Mouse (Mus musculus) ES-Bruce4 (cell line): ENCODE results near the gene Hmgn2.

Experiments used
- CTCF ChIP-seq: IDR thresholded peaks from one replicate; pipeline ENCODE4 v1.8.1; 2011; ENCODE audit warnings: low read depth, low read length
- POLR2A ChIP-seq: IDR thresholded peaks from one replicate; pipeline ENCODE4 v1.8.1; 2011; ENCODE audit warnings: low read length; ENCODE audit not compliant: insufficient read depth

GRCm38 (mm10) chr4:133940386-133941260, 27.8 kb downstream of the Hmgn2 start:
- TF ChIP-seq POLR2A (no peak), CTCF (no peak)
